Mouse (Mus musculus): Measurements from ENCODE around the gene Krtap4-16. TPM values are rescaled to one million over a fixed set of nuclear protein-coding genes. Genes with fewer than 3 reads are reported as not detected.
"Not testable (repeated sequence)": the region's sequence is repeated elsewhere in the genome, so short reads cannot be mapped to it uniquely, and the experiment has no call there.

The Krtap4-16 gene
- polyA plus RNA-seq, 1 experiment from 2014 or later: not detected

DNA sequence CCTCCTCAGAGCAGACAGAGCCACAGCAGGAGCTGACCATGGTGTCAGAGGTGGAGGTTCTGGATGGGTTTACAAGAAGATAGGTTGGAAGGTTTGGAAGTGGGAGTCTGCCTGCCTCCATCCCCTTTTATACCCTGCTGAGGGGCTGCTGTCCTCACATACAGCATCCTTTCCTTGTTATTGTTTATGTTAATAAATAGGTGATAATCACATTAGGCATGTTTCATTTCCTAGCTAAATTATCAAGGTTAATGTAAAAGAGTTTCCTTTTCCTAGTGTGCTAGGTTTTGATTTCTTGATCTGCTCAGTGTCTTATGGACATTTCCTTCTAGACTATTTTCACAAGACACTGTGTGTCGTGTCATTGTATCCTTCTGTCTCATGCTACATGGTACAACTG, 47.1 kb downstream of the Krtap4-16 start, which contains the start of gene Gm11554:
Gene Gm11554 (minus strand): TSS at position 101 of the 400 bp plus-strand sequence.
- no CpG with 5 or more reads among the region's 1 CpGs for WGBS
- not testable (repeated sequence) for ATAC-seq (ENCODE audit: extremely low read depth, insufficient number of reproducible peaks, low FRiP score, low TSS enrichment); H3K27me3 ChIP-seq (replicated peaks); H3K27ac ChIP-seq (replicated peaks); H3K36me3 ChIP-seq; H3K9me3 ChIP-seq; H3K9ac ChIP-seq; H3K4me1 ChIP-seq; H3K4me3 ChIP-seq; H3K4me2 ChIP-seq

Other genes with a start within 250 kb of the Krtap4-16 start
- not detected in 2 replicates for gene Gm11938, start 248.3 kb downstream of the Krtap4-16 start, polyA plus RNA-seq (2015; fragmentation: Nextera tagmentation; extraction: Ambion mirVana)
- gene Gm11937, start 241.4 kb downstream of the Krtap4-16 start, polyA plus RNA-seq (2015; fragmentation: Nextera tagmentation; extraction: Ambion mirVana): not detected in 2 replicates
- gene Krtap2-4, start 236.8 kb downstream of the Krtap4-16 start, polyA plus RNA-seq (2015; fragmentation: Nextera tagmentation; extraction: Ambion mirVana): not detected in 2 replicates
- not detected in 2 replicates for gene Gm11562, start 231.2 kb downstream of the Krtap4-16 start, polyA plus RNA-seq (2015; fragmentation: Nextera tagmentation; extraction: Ambion mirVana)
- gene Krtap4-1, start 223.4 kb downstream of the Krtap4-16 start, polyA plus RNA-seq (2015; fragmentation: Nextera tagmentation; extraction: Ambion mirVana): not detected in 2 replicates
- gene Krtap4-2, start 216.5 kb downstream of the Krtap4-16 start, polyA plus RNA-seq (2015; fragmentation: Nextera tagmentation; extraction: Ambion mirVana): not detected in 2 replicates
- gene Krtap4-7, start 207.5 kb downstream of the Krtap4-16 start, polyA plus RNA-seq (2015; fragmentation: Nextera tagmentation; extraction: Ambion mirVana): not detected in 2 replicates
- not detected in 2 replicates for gene Gm11555, start 201.4 kb downstream of the Krtap4-16 start, polyA plus RNA-seq (2015; fragmentation: Nextera tagmentation; extraction: Ambion mirVana)
- not detected in 2 replicates for gene Gm11563, start 192.6 kb downstream of the Krtap4-16 start, polyA plus RNA-seq (2015; fragmentation: Nextera tagmentation; extraction: Ambion mirVana)
- not detected in 2 replicates for gene Krtap4-6, start 185.6 kb downstream of the Krtap4-16 start, polyA plus RNA-seq (2015; fragmentation: Nextera tagmentation; extraction: Ambion mirVana)
- gene Gm14190, start 160.9 kb downstream of the Krtap4-16 start, polyA plus RNA-seq (2015; fragmentation: Nextera tagmentation; extraction: Ambion mirVana): not detected in 2 replicates
- not detected in 2 replicates for gene Gm14180, start 117.3 kb downstream of the Krtap4-16 start, polyA plus RNA-seq (2015; fragmentation: Nextera tagmentation; extraction: Ambion mirVana)
- gene Gm11595, start 78.7 kb downstream of the Krtap4-16 start, polyA plus RNA-seq (2015; fragmentation: Nextera tagmentation; extraction: Ambion mirVana): not detected in 2 replicates
- gene Krtap4-8, start 70.9 kb downstream of the Krtap4-16 start, polyA plus RNA-seq (2015; fragmentation: Nextera tagmentation; extraction: Ambion mirVana): not detected in 2 replicates
- not detected in 2 replicates for gene Krtap4-9, start 66.4 kb downstream of the Krtap4-16 start, polyA plus RNA-seq (2015; fragmentation: Nextera tagmentation; extraction: Ambion mirVana)
- gene Gm11596, start 58.1 kb downstream of the Krtap4-16 start, polyA plus RNA-seq (2015; fragmentation: Nextera tagmentation; extraction: Ambion mirVana): not detected in 2 replicates
- not detected in 2 replicates for gene Gm11569, start 52.7 kb downstream of the Krtap4-16 start, polyA plus RNA-seq (2015; fragmentation: Nextera tagmentation; extraction: Ambion mirVana)
- gene Gm11554, start 47.2 kb downstream of the Krtap4-16 start, polyA plus RNA-seq (2015; fragmentation: Nextera tagmentation; extraction: Ambion mirVana): not detected in 2 replicates
- gene Krtap4-13, start 41.7 kb downstream of the Krtap4-16 start, polyA plus RNA-seq (2015; fragmentation: Nextera tagmentation; extraction: Ambion mirVana): not detected in 2 replicates
- not detected in 2 replicates for gene Gm11564, start 35.9 kb downstream of the Krtap4-16 start, polyA plus RNA-seq (2015; fragmentation: Nextera tagmentation; extraction: Ambion mirVana)
- not detected in 2 replicates for gene 2300003K06Rik, start 13.5 kb downstream of the Krtap4-16 start, polyA plus RNA-seq (2015; fragmentation: Nextera tagmentation; extraction: Ambion mirVana)
- not detected in 2 replicates for gene Gm11568, start 6.3 kb upstream of the Krtap4-16 start, polyA plus RNA-seq (2015; fragmentation: Nextera tagmentation; extraction: Ambion mirVana)
- not detected in 2 replicates for gene Gm11559, start 12.9 kb upstream of the Krtap4-16 start, polyA plus RNA-seq (2015; fragmentation: Nextera tagmentation; extraction: Ambion mirVana)
- gene Krtap9-1, start 21.8 kb upstream of the Krtap4-16 start, polyA plus RNA-seq (2015; fragmentation: Nextera tagmentation; extraction: Ambion mirVana): not detected in 2 replicates
- not detected in 2 replicates for gene Gm11567, start 27.6 kb upstream of the Krtap4-16 start, polyA plus RNA-seq (2015; fragmentation: Nextera tagmentation; extraction: Ambion mirVana)
- gene Krtap31-1, start 56.3 kb upstream of the Krtap4-16 start, polyA plus RNA-seq (2015; fragmentation: Nextera tagmentation; extraction: Ambion mirVana): not detected in 2 replicates
- not detected in 2 replicates for gene Gm11565, start 63.1 kb upstream of the Krtap4-16 start, polyA plus RNA-seq (2015; fragmentation: Nextera tagmentation; extraction: Ambion mirVana)
- not detected in 2 replicates for gene Krtap31-2, start 84.7 kb upstream of the Krtap4-16 start, polyA plus RNA-seq (2015; fragmentation: Nextera tagmentation; extraction: Ambion mirVana)
- not detected in 2 replicates for gene Krtap9-5, start 96.9 kb upstream of the Krtap4-16 start, polyA plus RNA-seq (2015; fragmentation: Nextera tagmentation; extraction: Ambion mirVana)
- gene Krtap29-1, start 127.4 kb upstream of the Krtap4-16 start, polyA plus RNA-seq (2015; fragmentation: Nextera tagmentation; extraction: Ambion mirVana): not detected in 2 replicates
- gene Krtap16-1, start 135.0 kb upstream of the Krtap4-16 start, polyA plus RNA-seq (2015; fragmentation: Nextera tagmentation; extraction: Ambion mirVana): not detected in 2 replicates
- not detected in 2 replicates for gene Krtap17-1, start 142.4 kb upstream of the Krtap4-16 start, polyA plus RNA-seq (2015; fragmentation: Nextera tagmentation; extraction: Ambion mirVana)
- gene Krt33a, start 164.6 kb upstream of the Krtap4-16 start, polyA plus RNA-seq (2015; fragmentation: Nextera tagmentation; extraction: Ambion mirVana): not detected in 2 replicates
- not detected in 2 replicates for gene Krt33b, start 178.3 kb upstream of the Krtap4-16 start, polyA plus RNA-seq (2015; fragmentation: Nextera tagmentation; extraction: Ambion mirVana)
- not detected in 2 replicates for gene Krt34, start 189.9 kb upstream of the Krtap4-16 start, polyA plus RNA-seq (2015; fragmentation: Nextera tagmentation; extraction: Ambion mirVana)
- not detected in 2 replicates for gene Krt31, start 198.9 kb upstream of the Krtap4-16 start, polyA plus RNA-seq (2015; fragmentation: Nextera tagmentation; extraction: Ambion mirVana)
- gene Krt32, start 236.6 kb upstream of the Krtap4-16 start, polyA plus RNA-seq (2015; fragmentation: Nextera tagmentation; extraction: Ambion mirVana): not detected in 2 replicates
- gene Krt35, start 244.6 kb upstream of the Krtap4-16 start, polyA plus RNA-seq (2015; fragmentation: Nextera tagmentation; extraction: Ambion mirVana): not detected in 2 replicates

Measured in heart, embryonic 13.5 days (tissue).